18 mouse cellular contexts compared by ENCODE assay signal in the genomic region with DNA sequence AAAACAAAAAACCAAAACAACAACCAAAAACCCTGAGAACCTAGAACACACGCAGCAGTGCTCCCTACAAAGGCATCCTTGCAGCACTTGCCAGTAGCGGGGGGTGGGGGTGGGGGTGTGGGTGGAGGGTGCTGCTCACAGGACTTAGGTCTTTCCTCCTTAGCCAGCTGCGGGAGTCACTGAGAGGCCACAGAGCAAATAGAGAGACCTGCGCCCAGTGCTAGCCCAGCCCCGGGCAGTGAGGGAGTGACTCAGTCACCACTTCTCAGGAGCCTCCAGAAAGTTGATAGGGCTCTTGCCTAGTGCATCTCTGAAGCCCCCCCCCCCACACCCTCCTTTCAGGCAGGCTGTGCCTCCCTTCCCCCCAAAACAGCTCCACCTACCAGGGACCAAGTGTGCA. TPM values are rescaled to one million over a fixed set of nuclear protein-coding genes. Genes with fewer than 3 reads are reported as not detected.
DNase-seq lines count a peak whose midpoint lies in the region; ATAC-seq and TF ChIP-seq lines count a peak whose summit lies in the region.
"Had no signal": no experiment of that assay in that cellular context is flagged by ENCODE, and none has a peak within 500 bp of the region (broad histone marks: within the 10 kb centered on the region; RNA-seq: fewer than 3 reads in every experiment).

No protein-coding gene starts in this region.

- no peak for TF ChIP-seq EP300 in stomach, postnatal 0 days (optimal IDR thresholded peaks at IDR 0.05)

- no peak for DNase-seq in lung, embryonic 14.5 days
- DNase-seq in lung, adult 18-20 months: no peak
- DNase-seq in 416B (ENCODE audit: low read depth) (peak; percentile 33), NIH3T3 (ENCODE audit: low read depth) (peak; percentile 43)
- no peak for DNase-seq in stomach, postnatal 0 days (ENCODE audit: low spot score)
- DNase-seq in layer of hippocampus, adult 18-20 months (ENCODE audit: low spot score in 2 of 2): no peak

- no peaks in the 10 kb centered on the region for H3K4me1 ChIP-seq in lung, embryonic 14.5 days (ENCODE audit: insufficient read depth)
- H3K4me1 ChIP-seq in stomach, postnatal 0 days (replicated peaks; ENCODE audit: control insufficient read depth, insufficient read depth): peaks cover 3% of the 10 kb centered on the region; the same call in 1 of the 2 replicates

- H3K27ac ChIP-seq in lung, embryonic 14.5 days (ENCODE audit: low read depth): no peak overlapping the region
- H3K27ac ChIP-seq in stomach, postnatal 0 days (replicated peaks): no peak overlapping the region
- H3K27ac ChIP-seq: embryonic facial prominence, embryonic 15.5 days; forebrain, embryonic 10.5 days; hindbrain, embryonic 12.5 days had no signal

- peak; percentile 47; the same call in 1 of the 2 replicates for ATAC-seq in lung, embryonic 14.5 days (ENCODE audit: insufficient read depth)
- ATAC-seq in stomach, postnatal 0 days (ENCODE audit: low FRiP score, low TSS enrichment): 0 out of 2 replicates have a peak, but pooled peaks have one; percentile 27
- ATAC-seq: CD4-positive, CD25-positive, alpha-beta regulatory T cell, adult 4 months; forebrain, embryonic 14.5 days had no signal

- no peaks in the 10 kb centered on the region for H3K36me3 ChIP-seq in lung, embryonic 14.5 days (ENCODE audit: insufficient read depth)
- no peaks in the 10 kb centered on the region for H3K36me3 ChIP-seq in stomach, postnatal 0 days (ENCODE audit: control insufficient read depth, insufficient read depth, low read length)
- H3K36me3 ChIP-seq: embryonic facial prominence, embryonic 15.5 days; forebrain, embryonic 10.5 days; G1E; hindbrain, embryonic 12.5 days had no signal

- 57% methylated on average over 5 of the region's 5 CpGs for WGBS in lung, embryonic 14.5 days
- WGBS in stomach, postnatal 0 days: 50% methylated on average over 5 of the region's 5 CpGs

- H3K4me2 ChIP-seq in lung, embryonic 14.5 days: no peak overlapping the region
- no peak overlapping the region for H3K4me2 ChIP-seq in stomach, postnatal 0 days (replicated peaks; ENCODE audit: low read depth)
- H3K4me2 ChIP-seq: embryonic facial prominence, embryonic 15.5 days; hindbrain, embryonic 12.5 days had no signal

- no peak for TF ChIP-seq CTCF in lung, embryonic 14.5 days (IDR thresholded peaks at IDR 0.05; ENCODE audit: low read depth)
- TF ChIP-seq CTCF in stomach, postnatal 0 days (IDR thresholded peaks at IDR 0.05; ENCODE audit: low read depth): no peak

- no peaks in the 10 kb centered on the region for H3K9me3 ChIP-seq in lung, embryonic 14.5 days (ENCODE audit: low read depth, low read length)
- H3K9me3 ChIP-seq in stomach, postnatal 0 days (ENCODE audit: control insufficient read depth, low read length): no peaks in the 10 kb centered on the region
- H3K9me3 ChIP-seq: embryonic facial prominence, embryonic 15.5 days; forebrain, embryonic 10.5 days; G1E; hindbrain, embryonic 12.5 days had no signal

- H3K9ac ChIP-seq in lung, embryonic 14.5 days: no peak overlapping the region
- H3K9ac ChIP-seq in stomach, postnatal 0 days (ENCODE audit: low read length): no peak overlapping the region
- H3K9ac ChIP-seq: embryonic facial prominence, embryonic 15.5 days; hindbrain, embryonic 12.5 days had no signal

- no peak overlapping the region for H3K4me3 ChIP-seq in lung, embryonic 14.5 days (ENCODE audit: low read depth, low read length)
- H3K4me3 ChIP-seq in stomach, postnatal 0 days (ENCODE audit: low read depth, low read length): no peak overlapping the region
- H3K4me3 ChIP-seq: embryonic facial prominence, embryonic 15.5 days; erythroblast, embryonic 14.5 days; forebrain, embryonic 10.5 days; hindbrain, embryonic 12.5 days had no signal

- peaks cover 19% of the 10 kb centered on the region for H3K27me3 ChIP-seq in lung, embryonic 14.5 days (ENCODE audit: insufficient read depth, low read length)
- no peaks in the 10 kb centered on the region for H3K27me3 ChIP-seq in stomach, postnatal 0 days (ENCODE audit: control insufficient read depth, insufficient read depth, low read length)

RNA-seq across cellular contexts. Expression of gene Tulp1, which starts 4.0 kb away (rescaled TPM):
- polyA plus RNA-seq in lung, embryonic 14.5 days (2014; fragmentation: Nextera tagmentation; extraction: Ambion mirVana): 3.0 and 3.6 TPM in 2 replicates
- polyA plus RNA-seq in stomach, postnatal 0 days (2015; fragmentation: Nextera tagmentation; extraction: Ambion mirVana): 3.3 and 3.5 TPM in 2 replicates
- total RNA-seq in layer of hippocampus, adult 18-20 months (2021): not detected
- total RNA-seq: common myeloid progenitor, adult 5-6 weeks; gastrocnemius, adult 2 months; gastrocnemius, postnatal 25 days; granulocyte monocyte progenitor cell, adult 5-6 weeks; heart, adult 8-10 months had no signal
- polyA plus RNA-seq: G1E had no signal

RNA-seq across cellular contexts. Expression of gene Tead3, which starts 18.4 kb away (rescaled TPM):
- 11.2 and 11.3 TPM in 2 replicates for polyA plus RNA-seq in lung, embryonic 14.5 days (2014; fragmentation: Nextera tagmentation; extraction: Ambion mirVana)
- 8.7 and 9.2 TPM in 2 replicates for polyA plus RNA-seq in stomach, postnatal 0 days (2015; fragmentation: Nextera tagmentation; extraction: Ambion mirVana)
- 1 to 10 TPM; 2.0 to 2.4 TPM for total RNA-seq in layer of hippocampus, adult 18-20 months (2021)
- total RNA-seq: common myeloid progenitor, adult 5-6 weeks; granulocyte monocyte progenitor cell, adult 5-6 weeks had no signal
- polyA plus RNA-seq: CD4-positive, CD25-positive, alpha-beta regulatory T cell, adult 4 months had no signal

RNA-seq across cellular contexts. Expression of gene Rpl10a, which starts 40.8 kb away (rescaled TPM):
- 799 and 802 TPM in 2 replicates for polyA plus RNA-seq in lung, embryonic 14.5 days (2014; fragmentation: Nextera tagmentation; extraction: Ambion mirVana)
- 491 and 514 TPM in 2 replicates for polyA plus RNA-seq in stomach, postnatal 0 days (2015; fragmentation: Nextera tagmentation; extraction: Ambion mirVana)
- total RNA-seq in layer of hippocampus, adult 18-20 months (2021): 100 to 1,000 TPM; 356 to 365 TPM

RNA-seq across cellular contexts. Expression of gene Fance, which starts 55.7 kb away (rescaled TPM):
- 28.2 and 35.3 TPM in 2 replicates for polyA plus RNA-seq in lung, embryonic 14.5 days (2014; fragmentation: Nextera tagmentation; extraction: Ambion mirVana)
- 19.2 and 20.4 TPM in 2 replicates for polyA plus RNA-seq in stomach, postnatal 0 days (2015; fragmentation: Nextera tagmentation; extraction: Ambion mirVana)
- 10 to 100 TPM; 22.8 to 26.0 TPM for total RNA-seq in layer of hippocampus, adult 18-20 months (2021)

Comparison
In these comparisons a context has a peak if more than half of its experiments do, and no peak if none do; other contexts are left out.
1. DNase-seq: peak in 416B (single experiment) and NIH3T3 (single experiment); none in lung, embryonic 14.5 days (single experiment), lung, adult 18-20 months (0 of 2), stomach, postnatal 0 days (single experiment) and layer of hippocampus, adult 18-20 months (0 of 2).